Mouse (Mus musculus) liver, embryonic 15.5 days (tissue): ENCODE results near the gene Fam222b. TPM values are rescaled to one million over a fixed set of nuclear protein-coding genes. Genes with fewer than 3 reads are reported as not detected.
"Not testable (repeated sequence)": the region's sequence is repeated elsewhere in the genome, so short reads cannot be mapped to it uniquely, and the experiment has no call there.

ENCODE experiments used
- ATAC-seq: fragments of 200-750 bp; cut with Nextera tagmentation; 2 replicates; pipeline ENCODE4 v1.8.0; 2017; ENCODE audit warnings: moderate number of reproducible peaks, mild to moderate bottlenecking, moderate library complexity; ENCODE audit not compliant: insufficient read depth
- H3K27ac ChIP-seq: fragments of 300-500 bp; sonication (generic); replicated peaks from 2 replicates; pipeline ENCODE4 v1.5.1; 2015; ENCODE audit warnings: mild to moderate bottlenecking, inconsistent platforms
- H3K27me3 ChIP-seq: fragments of 300-500 bp; sonication (generic); 2 replicates; pipeline ENCODE4 v1.6.1; 2015; ENCODE audit warnings: mild to moderate bottlenecking, inconsistent platforms
- H3K36me3 ChIP-seq: fragments of 300-500 bp; sonication (generic); replicated peaks from 2 replicates; pipeline ENCODE4 v1.6.1; 2015; ENCODE audit warnings: moderate library complexity, mild to moderate bottlenecking, inconsistent platforms
- H3K4me1 ChIP-seq: fragments of 300-500 bp; sonication (generic); replicated peaks from 2 replicates; pipeline ENCODE4 v1.6.1; 2015; ENCODE audit warnings: inconsistent platforms
- H3K4me2 ChIP-seq: fragments of 300-500 bp; sonication (generic); 2 replicates; pipeline ENCODE4 v1.6.1; 2015; ENCODE audit warnings: moderate library complexity, mild to moderate bottlenecking, inconsistent platforms
- H3K4me3 ChIP-seq: fragments of 300-500 bp; sonication (generic); replicated peaks from 2 replicates; pipeline ENCODE4 v1.5.1; 2015; ENCODE audit warnings: mild to moderate bottlenecking, inconsistent platforms
- H3K9ac ChIP-seq: fragments of 300-500 bp; sonication (generic); 2 replicates; pipeline ENCODE4 v1.6.1; 2015; ENCODE audit warnings: moderate library complexity, mild to moderate bottlenecking, inconsistent platforms
- H3K9me3 ChIP-seq: fragments of 300-500 bp; sonication (generic); replicated peaks from 2 replicates; pipeline ENCODE4 v1.6.1; 2016; ENCODE audit warnings: inconsistent platforms
- WGBS: fragments of 180-500 bp; shearing (Covaris S2); methylation state at CpG from one replicate; pipeline ENCODE4 v1.1.7; 2015; ENCODE audit warnings: mixed read lengths; ENCODE audit not compliant: insufficient replicate concordance; 5-methylcytosine and 5-hydroxymethylcytosine counted together
- polyA plus RNA-seq: library from polyadenylated mRNA; unstranded; fragments of >200 nt; fragmentation: Nextera tagmentation; extraction: Ambion mirVana; gene quantifications from 2 replicates; pipeline ENCODE4 v1.2.1, GENCODE M21; 2015

Fam222b gene
- polyA plus RNA-seq, 1 experiment from 2014 or later: 4.3 TPM

- Histone ChIP-seq H3K4me2 (peak overlapping the region; percentile 96), H3K4me3 (peak overlapping the region; percentile 91), H3K4me1 (peaks cover 50% of the 10 kb centered on the region), H3K9me3 (no peaks in the 10 kb centered on the region), H3K27me3 (peaks cover 19% of the 10 kb centered on the region), H3K27ac (peak overlapping the region; percentile 89), H3K9ac (peak overlapping the region; percentile 84), H3K36me3 (peaks cover 31% of the 10 kb centered on the region)
- 2% methylated on average over 7 of the region's 7 CpGs for WGBS
- ATAC-seq: no peak
Observed at GRCm38 (mm10) chr11:78182450-78182849, 88.0 kb downstream of the Fam222b start.

- H3K27me3 ChIP-seq: peaks cover 27% of the 10 kb centered on the region
- H3K4me1 ChIP-seq: peaks cover 50% of the 10 kb centered on the region
- H3K4me2 ChIP-seq: peak within 1 kb of the TSS; percentile 96
- peak within 1 kb of the TSS; percentile 84 for H3K9ac ChIP-seq
- H3K4me3 ChIP-seq: peak within 1 kb of the TSS; percentile 91
- WGBS: under 1% methylated on average over 38 of the region's 38 CpGs
- H3K36me3 ChIP-seq: peaks cover 31% of the 10 kb centered on the region
- no peaks in the 10 kb centered on the region for H3K9me3 ChIP-seq
- peak within 1 kb of the TSS; percentile 89 for H3K27ac ChIP-seq
- peak; percentile 67 for ATAC-seq
Observed at GRCm38 (mm10) chr11:78182961-78183844, 88.7 kb downstream of the Fam222b start, which contains the start of gene Rpl23a. TSS of gene Rpl23a (minus strand) at chr11:78183584.

- Histone ChIP-seq H3K9me3 (no peaks in the 10 kb centered on the region), H3K4me3 (peak overlapping the region; percentile 91), H3K27me3 (peaks cover 35% of the 10 kb centered on the region), H3K27ac (no peak overlapping the region), H3K4me2 (peak overlapping the region; percentile 96), H3K36me3 (peaks cover 31% of the 10 kb centered on the region), H3K4me1 (peaks cover 55% of the 10 kb centered on the region), H3K9ac (no peak overlapping the region)
- 39% methylated on average over 10 of the region's 10 CpGs for WGBS
- no peak for ATAC-seq
Observed at GRCm38 (mm10) chr11:78183884-78184514, 89.5 kb downstream of the Fam222b start.

GRCm38 (mm10) chr11:78184702-78185101 is 90.2 kb downstream of the Fam222b start:
- not testable (repeated sequence) for H3K9me3 ChIP-seq, H3K9ac ChIP-seq, H3K4me3 ChIP-seq, H3K27ac ChIP-seq, H3K4me2 ChIP-seq, ATAC-seq
- Histone ChIP-seq H3K36me3 (peaks cover 27% of the 10 kb centered on the region), H3K4me1 (peaks cover 55% of the 10 kb centered on the region), H3K27me3 (peaks cover 42% of the 10 kb centered on the region)
- WGBS: 84% methylated on average over 6 of the region's 6 CpGs

- under 1% methylated on average over 77 of the region's 80 CpGs for WGBS
- peak within 1 kb of the TSS; percentile 73 for H3K27ac ChIP-seq
- peak within 1 kb of the TSS; percentile 49; the same call in 1 of the 2 replicates for H3K9ac ChIP-seq
Observed at GRCm38 (mm10) chr11:78188331-78189233, 94.1 kb downstream of the Fam222b start, which contains the start of gene Rab34. TSS of gene Rab34 (plus strand) at chr11:78188430.

GRCm38 (mm10) chr11:78189234-78190040 is 95.0 kb downstream of the Fam222b start:
- Histone ChIP-seq H3K9me3 (no peaks in the 10 kb centered on the region), H3K4me1 (peaks cover 28% of the 10 kb centered on the region), H3K4me2 (peak overlapping the region; percentile 65), H3K27me3 (peaks cover 79% of the 10 kb centered on the region), H3K36me3 (no peaks in the 10 kb centered on the region), H3K4me3 (peak overlapping the region; percentile 56), H3K9ac (peak overlapping the region; percentile 49; the same call in 1 of the 2 replicates), H3K27ac (peak overlapping the region; percentile 73)
- ATAC-seq: peak; percentile 53
- 4% methylated on average over 42 of the region's 42 CpGs for WGBS

More at GRCm38 (mm10) chr11:78188331-78189233, 94.1 kb downstream of the Fam222b start, which contains the start of gene Rab34:
- peaks cover 32% of the 10 kb centered on the region for H3K4me1 ChIP-seq
- peaks cover 73% of the 10 kb centered on the region for H3K27me3 ChIP-seq
- H3K36me3 ChIP-seq: no peaks in the 10 kb centered on the region
- no peaks in the 10 kb centered on the region for H3K9me3 ChIP-seq
- peak within 1 kb of the TSS; percentile 56 for H3K4me3 ChIP-seq
- H3K4me2 ChIP-seq: peak within 1 kb of the TSS; percentile 65
- peak; percentile 27 for ATAC-seq

- Histone ChIP-seq H3K4me1 (peaks cover 31% of the 10 kb centered on the region), H3K4me3 (no peak overlapping the region), H3K4me2 (peak overlapping the region; percentile 65), H3K9me3 (no peaks in the 10 kb centered on the region), H3K36me3 (no peaks in the 10 kb centered on the region), H3K9ac (no peak overlapping the region), H3K27me3 (peaks cover 79% of the 10 kb centered on the region), H3K27ac (no peak overlapping the region)
- ATAC-seq: no peak
- 57% methylated on average over 6 of the region's 6 CpGs for WGBS
Observed at GRCm38 (mm10) chr11:78190041-78190440, 95.6 kb downstream of the Fam222b start.

- no peak for ATAC-seq
- Histone ChIP-seq H3K9me3 (no peaks in the 10 kb centered on the region), H3K9ac (no peak within 1 kb of the TSS), H3K36me3 (no peaks in the 10 kb centered on the region), H3K27me3 (peaks cover 53% of the 10 kb centered on the region), H3K4me3 (peak within 1 kb of the TSS; percentile 64), H3K4me1 (peaks cover 36% of the 10 kb centered on the region), H3K27ac (no peak within 1 kb of the TSS), H3K4me2 (peak within 1 kb of the TSS; percentile 87)
- WGBS: 67% methylated on average over 1 of the region's 1 CpGs
Observed at GRCm38 (mm10) chr11:78193113-78193512, 98.7 kb downstream of the Fam222b start, which contains the start of gene Proca1. TSS of gene Proca1 (plus strand) at chr11:78193392.

GRCm38 (mm10) chr11:78194411-78195100 is 100.1 kb downstream of the Fam222b start:
- Histone ChIP-seq H3K9ac (peak overlapping the region; percentile 50), H3K27ac (no peak overlapping the region), H3K4me3 (peak overlapping the region; percentile 64), H3K36me3 (no peaks in the 10 kb centered on the region), H3K4me1 (peaks cover 24% of the 10 kb centered on the region), H3K4me2 (peak overlapping the region; percentile 87), H3K27me3 (peaks cover 38% of the 10 kb centered on the region), H3K9me3 (no peaks in the 10 kb centered on the region)
- ATAC-seq: peak; percentile 77
- WGBS: 1% methylated on average over 30 of the region's 30 CpGs
